ENCODE assay signal across 8 mouse cellular contexts in genomic region chr1:193386136-193386535, GRCm38 (mm10). TPM values are rescaled to one million over a fixed set of nuclear protein-coding genes. Genes with fewer than 3 reads are reported as not detected.
DNase-seq lines count a peak whose midpoint lies in the region; ATAC-seq lines count a peak whose summit lies in the region.

No protein-coding gene starts in this region.

- ATAC-seq in granulocyte monocyte progenitor cell, adult 5-6 weeks (replicated peaks; ENCODE audit: poor library complexity, severe bottlenecking), result peak; percentile 59
- peak; percentile 34; the same call in 1 of the 2 replicates for ATAC-seq in limb, embryonic 13.5 days (ENCODE audit: low FRiP score, low read depth)
- peak; percentile 57 for ATAC-seq in stomach, embryonic 16.5 days (ENCODE audit: insufficient read depth, low FRiP score)

- WGBS in limb, embryonic 13.5 days, result 2% methylated on average over 5 of the region's 5 CpGs
- 0% methylated on average over 5 of the region's 5 CpGs for WGBS in stomach, embryonic 16.5 days

- H3K9ac ChIP-seq in limb, embryonic 13.5 days, result no peak overlapping the region
- H3K9ac ChIP-seq in stomach, embryonic 16.5 days (ENCODE audit: low read length), result peak overlapping the region; percentile 29; the same call in 1 of the 2 replicates

- no peaks in the 10 kb centered on the region for H3K9me3 ChIP-seq in limb, embryonic 13.5 days
- no peaks in the 10 kb centered on the region for H3K9me3 ChIP-seq in stomach, embryonic 16.5 days (replicated peaks; ENCODE audit: control insufficient read depth, low read length)

- peak; percentile 78 to 82 for DNase-seq in left cerebral cortex, adult 18-20 months (ENCODE audit: low spot score in 2 of 2)
- DNase-seq in left cerebral cortex, adult 11 months (ENCODE audit: low spot score), result no peak
- peak; percentile 93 for DNase-seq in embryo, embryonic 10.5 days (ENCODE audit: low spot score)
- DNase-seq in kidney, adult 8-10 months, result peak; percentile 77 to 89
- peak; percentile 79 for DNase-seq in neural tube, embryonic 10.5 days (ENCODE audit: extremely low spot score, low spot score)

- H3K4me3 ChIP-seq in limb, embryonic 13.5 days, result no peak overlapping the region
- H3K4me3 ChIP-seq in stomach, embryonic 16.5 days (replicated peaks; ENCODE audit: low read length), result no peak overlapping the region

- H3K4me2 ChIP-seq in limb, embryonic 13.5 days (replicated peaks), result peak overlapping the region; percentile 1; the same call in 1 of the 2 replicates
- H3K4me2 ChIP-seq in stomach, embryonic 16.5 days (ENCODE audit: low read depth, low read length), result 0 out of 2 replicates have a peak overlapping the region, but pooled peaks have one; percentile 19

- H3K4me1 ChIP-seq in limb, embryonic 13.5 days, result peaks cover 50% of the 10 kb centered on the region
- H3K4me1 ChIP-seq in stomach, embryonic 16.5 days (ENCODE audit: control insufficient read depth, insufficient read depth, low read length), result peaks cover 11% of the 10 kb centered on the region

- H3K27ac ChIP-seq in limb, embryonic 13.5 days, result no peak overlapping the region
- H3K27ac ChIP-seq in stomach, embryonic 16.5 days (ENCODE audit: low read length), result no peak overlapping the region

- no peaks in the 10 kb centered on the region for H3K36me3 ChIP-seq in limb, embryonic 13.5 days
- no peaks in the 10 kb centered on the region for H3K36me3 ChIP-seq in stomach, embryonic 16.5 days (ENCODE audit: control insufficient read depth, insufficient read depth, low read length)

- peaks cover 13% of the 10 kb centered on the region; the same call in 1 of the 2 replicates for H3K27me3 ChIP-seq in limb, embryonic 13.5 days
- no peaks in the 10 kb centered on the region for H3K27me3 ChIP-seq in stomach, embryonic 16.5 days (ENCODE audit: control insufficient read depth, insufficient read depth, low read length)

RNA-seq across cellular contexts. Expression of gene Camk1g, which starts 16.0 kb away (rescaled TPM):
- 10 to 100 TPM; 38.1 to 38.2 TPM for total RNA-seq in left cerebral cortex, adult 18-20 months (2021)
- not detected in 2 replicates for total RNA-seq in granulocyte monocyte progenitor cell, adult 5-6 weeks (2014; fragmentation: Nextera tagmentation)
- total RNA-seq in granulocyte monocyte progenitor cell, adult 5-6 weeks (2017), result not detected in 2 replicates
- polyA plus RNA-seq in limb, embryonic 13.5 days (2015; fragmentation: Nextera tagmentation; extraction: Ambion mirVana), result 15.5 and 16.0 TPM in 2 replicates
- polyA plus RNA-seq in stomach, embryonic 16.5 days (2015; fragmentation: Nextera tagmentation; extraction: Ambion mirVana), result 7.9 and 8.4 TPM in 2 replicates

Comparison
In these comparisons a context has a peak if more than half of its experiments do, and no peak if none do; other contexts are left out.
1. RNA of gene Camk1g, which starts 16.0 kb away (total RNA-seq): 38.1 to 38.2 TPM in left cerebral cortex, adult 18-20 months; not detected in granulocyte monocyte progenitor cell, adult 5-6 weeks; every median in the first group is over 10 times any median in the second.
2. Peak in every context shown above with its lines, with median percentiles within 50 percentile points of each other: ATAC-seq.